Comparison of ENCODE assay signal across 8 mouse cellular contexts in genomic region chr4:125099458-125099857, GRCm38 (mm10). TPM values are rescaled to one million over a fixed set of nuclear protein-coding genes. Genes with fewer than 3 reads are reported as not detected.
DNase-seq lines count a peak whose midpoint lies in the region; ATAC-seq lines count a peak whose summit lies in the region.

No protein-coding gene starts in this region.

- H3K9ac ChIP-seq in forebrain, embryonic 13.5 days, result no peak overlapping the region
- no peak overlapping the region for H3K9ac ChIP-seq in lung, embryonic 15.5 days

- H3K4me3 ChIP-seq in forebrain, embryonic 13.5 days, result no peak overlapping the region
- no peak overlapping the region for H3K4me3 ChIP-seq in lung, embryonic 15.5 days

- peak; percentile 90 for DNase-seq in ES-CJ7 (ENCODE audit: low read depth, low spot score)
- DNase-seq in c-Kit-positive CD71-positive TER-119-negative erythroid progenitor cells, embryonic 14.5 days (ENCODE audit: low read depth), result peak; percentile 77
- DNase-seq in heart, postnatal 4 days, result peak; percentile 89
- DNase-seq in layer of hippocampus, adult 18-20 months (ENCODE audit: low spot score in 2 of 2), result peak; percentile 66 to 85
- DNase-seq in ovary, postnatal 14 days (ENCODE audit: low spot score), result peak; percentile 79
- peak; percentile 61 to 87 for DNase-seq in thymus, postnatal 10 days (ENCODE audit: low spot score in 2 of 2)

- 0 out of 2 replicates have a peak, but pooled peaks have one; percentile 53 for ATAC-seq in forebrain, embryonic 13.5 days
- peak; percentile 31; the same call in 1 of the 2 replicates for ATAC-seq in lung, embryonic 15.5 days (ENCODE audit: borderline replicate concordance, extremely low read depth, low FRiP score, low TSS enrichment)

- no peaks in the 10 kb centered on the region for H3K4me1 ChIP-seq in forebrain, embryonic 13.5 days
- no peaks in the 10 kb centered on the region for H3K4me1 ChIP-seq in lung, embryonic 15.5 days

- H3K9me3 ChIP-seq in forebrain, embryonic 13.5 days (replicated peaks), result no peaks in the 10 kb centered on the region
- H3K9me3 ChIP-seq in lung, embryonic 15.5 days, result no peaks in the 10 kb centered on the region

- H3K36me3 ChIP-seq in forebrain, embryonic 13.5 days (ENCODE audit: poor library complexity, severe bottlenecking), result peaks cover 31% of the 10 kb centered on the region
- peaks cover 9% of the 10 kb centered on the region; the same call in 1 of the 2 replicates for H3K36me3 ChIP-seq in lung, embryonic 15.5 days

- no peak overlapping the region for H3K27ac ChIP-seq in forebrain, embryonic 13.5 days
- H3K27ac ChIP-seq in lung, embryonic 15.5 days, result no peak overlapping the region

- WGBS in forebrain, embryonic 13.5 days, result 11% methylated on average over 8 of the region's 8 CpGs
- 10% methylated on average over 8 of the region's 8 CpGs for WGBS in lung, embryonic 15.5 days

- H3K4me2 ChIP-seq in forebrain, embryonic 13.5 days, result no peak overlapping the region
- H3K4me2 ChIP-seq in lung, embryonic 15.5 days, result no peak overlapping the region

- no peaks in the 10 kb centered on the region for H3K27me3 ChIP-seq in forebrain, embryonic 13.5 days
- H3K27me3 ChIP-seq in lung, embryonic 15.5 days, result no peaks in the 10 kb centered on the region

RNA-seq across cellular contexts. Expression of gene Meaf6, which starts 14.5 kb away (rescaled TPM):
- 146 and 148 TPM in 2 replicates for polyA plus RNA-seq in forebrain, embryonic 13.5 days (2015; fragmentation: Nextera tagmentation; extraction: Ambion mirVana)
- 10 to 100 TPM; 38.3 to 40.8 TPM for total RNA-seq in heart, postnatal 4 days (2021)
- total RNA-seq in layer of hippocampus, adult 18-20 months (2021), result 100 to 1,000 TPM; 113 to 118 TPM
- polyA plus RNA-seq in lung, embryonic 15.5 days (2015; fragmentation: Nextera tagmentation; extraction: Ambion mirVana), result 52.3 and 53.4 TPM in 2 replicates

RNA-seq across cellular contexts. Expression of gene Zc3h12a, which starts 28.2 kb away (rescaled TPM):
- 0.15 TPM in 1 of 2 replicates, not detected in the other for polyA plus RNA-seq in forebrain, embryonic 13.5 days (2015; fragmentation: Nextera tagmentation; extraction: Ambion mirVana)
- 1 to 10 TPM; 2.4 to 3.2 TPM for total RNA-seq in heart, postnatal 4 days (2021)
- total RNA-seq in layer of hippocampus, adult 18-20 months (2021), result 1 to 10 TPM in 1 of 2 experiments, under 1 TPM in 1; 0.99 to 1.3 TPM
- 0.57 and 0.60 TPM in 2 replicates for polyA plus RNA-seq in lung, embryonic 15.5 days (2015; fragmentation: Nextera tagmentation; extraction: Ambion mirVana)

RNA-seq across cellular contexts. Expression of gene Snip1, which starts 33.0 kb away (rescaled TPM):
- polyA plus RNA-seq in forebrain, embryonic 13.5 days (2015; fragmentation: Nextera tagmentation; extraction: Ambion mirVana), result 27.1 and 29.1 TPM in 2 replicates
- 10 to 100 TPM; 11.6 to 13.7 TPM for total RNA-seq in heart, postnatal 4 days (2021)
- total RNA-seq in layer of hippocampus, adult 18-20 months (2021), result 10 to 100 TPM; 13.8 to 15.4 TPM
- polyA plus RNA-seq in lung, embryonic 15.5 days (2015; fragmentation: Nextera tagmentation; extraction: Ambion mirVana), result 31.0 and 32.9 TPM in 2 replicates

RNA-seq across cellular contexts. Expression of gene Dnali1, which starts 34.0 kb away (rescaled TPM):
- 0.52 and 1.2 TPM in 2 replicates for polyA plus RNA-seq in forebrain, embryonic 13.5 days (2015; fragmentation: Nextera tagmentation; extraction: Ambion mirVana)
- total RNA-seq in heart, postnatal 4 days (2021), result not detected
- 1 to 10 TPM in 1 of 2 experiments, under 1 TPM in 1; 0.84 to 1.1 TPM for total RNA-seq in layer of hippocampus, adult 18-20 months (2021)
- 1.7 and 2.0 TPM in 2 replicates for polyA plus RNA-seq in lung, embryonic 15.5 days (2015; fragmentation: Nextera tagmentation; extraction: Ambion mirVana)
